Mouse (Mus musculus) kidney, adult 9 months (tissue): ENCODE data around the gene Eef1b2.
"Not testable (repeated sequence)": the region's sequence is repeated elsewhere in the genome, so short reads cannot be mapped to it uniquely, and the experiment has no call there.

Experiments used
- DNase-seq: peaks from one replicate; pipeline ENCODE4 v3.0.0; 2022

Eef1b2 gene

GRCm38 (mm10) chr1:63176604-63177421 lies at the start of gene Eef1b2, which contains the start of gene Ndufs1:
TSS of gene Eef1b2 (plus strand) at chr1:63176825.
TSS of gene Ndufs1 (minus strand) at chr1:63176833.
- peak; percentile 98 for DNase-seq

- DNase-seq, result peak; percentile 28
Measured at GRCm38 (mm10) chr1:63129273-63129672, 47.4 kb upstream of the Eef1b2 start.

- DNase-seq, result peak; percentile 73
Measured at GRCm38 (mm10) chr1:63129857-63130690, 46.6 kb upstream of the Eef1b2 start.

- no peak for DNase-seq
Measured at GRCm38 (mm10) chr1:63130883-63131282, 45.7 kb upstream of the Eef1b2 start.

- DNase-seq, result no peak
Measured at GRCm38 (mm10) chr1:63131766-63132165, 44.9 kb upstream of the Eef1b2 start.

GRCm38 (mm10) chr1:63134530-63134929 lies 42.1 kb upstream of the Eef1b2 start:
- no peak for DNase-seq

- DNase-seq, result no peak
Measured at GRCm38 (mm10) chr1:63137971-63138370, 38.7 kb upstream of the Eef1b2 start.

GRCm38 (mm10) chr1:63138586-63138985 lies 38.0 kb upstream of the Eef1b2 start:
- DNase-seq, result peak; percentile 54

GRCm38 (mm10) chr1:63140231-63140630 lies 36.4 kb upstream of the Eef1b2 start:
- no peak for DNase-seq

- DNase-seq, result no peak
Measured at GRCm38 (mm10) chr1:63168638-63169037, 8.0 kb upstream of the Eef1b2 start.

GRCm38 (mm10) chr1:63175853-63176252 lies 772 bp upstream of the Eef1b2 start:
- no peak for DNase-seq

- DNase-seq, result no peak
Measured at GRCm38 (mm10) chr1:63176259-63176603, 394 bp upstream of the Eef1b2 start.

- DNase-seq, result no peak
Measured at GRCm38 (mm10) chr1:63178308-63178707, 1.7 kb downstream of the Eef1b2 start.

- DNase-seq, result no peak
Measured at GRCm38 (mm10) chr1:63180122-63180521, 3.5 kb downstream of the Eef1b2 start.

GRCm38 (mm10) chr1:63180575-63180974 lies 4.0 kb downstream of the Eef1b2 start:
- not testable (repeated sequence) for DNase-seq

GRCm38 (mm10) chr1:63181019-63181418 lies 4.4 kb downstream of the Eef1b2 start:
- DNase-seq, result peak; percentile 97

- DNase-seq, result no peak
Measured at GRCm38 (mm10) chr1:63181480-63181879, 4.9 kb downstream of the Eef1b2 start.

GRCm38 (mm10) chr1:63182212-63182611 lies 5.6 kb downstream of the Eef1b2 start:
- DNase-seq, result peak; percentile 58

GRCm38 (mm10) chr1:63182636-63183270 lies 6.1 kb downstream of the Eef1b2 start:
- DNase-seq, result peak; percentile 63

- DNase-seq, result not testable (repeated sequence)
Measured at GRCm38 (mm10) chr1:63185430-63185829, 8.8 kb downstream of the Eef1b2 start.

GRCm38 (mm10) chr1:63188536-63188935 lies 11.9 kb downstream of the Eef1b2 start:
- DNase-seq, result no peak

GRCm38 (mm10) chr1:63190851-63191250 lies 14.2 kb downstream of the Eef1b2 start:
- DNase-seq, result peak; percentile 30

- DNase-seq, result no peak
Measured at GRCm38 (mm10) chr1:63192306-63193065, 15.9 kb downstream of the Eef1b2 start.
